Mouse (Mus musculus): ENCODE data around the gene Acsl4.

The Acsl4 gene

DNA sequence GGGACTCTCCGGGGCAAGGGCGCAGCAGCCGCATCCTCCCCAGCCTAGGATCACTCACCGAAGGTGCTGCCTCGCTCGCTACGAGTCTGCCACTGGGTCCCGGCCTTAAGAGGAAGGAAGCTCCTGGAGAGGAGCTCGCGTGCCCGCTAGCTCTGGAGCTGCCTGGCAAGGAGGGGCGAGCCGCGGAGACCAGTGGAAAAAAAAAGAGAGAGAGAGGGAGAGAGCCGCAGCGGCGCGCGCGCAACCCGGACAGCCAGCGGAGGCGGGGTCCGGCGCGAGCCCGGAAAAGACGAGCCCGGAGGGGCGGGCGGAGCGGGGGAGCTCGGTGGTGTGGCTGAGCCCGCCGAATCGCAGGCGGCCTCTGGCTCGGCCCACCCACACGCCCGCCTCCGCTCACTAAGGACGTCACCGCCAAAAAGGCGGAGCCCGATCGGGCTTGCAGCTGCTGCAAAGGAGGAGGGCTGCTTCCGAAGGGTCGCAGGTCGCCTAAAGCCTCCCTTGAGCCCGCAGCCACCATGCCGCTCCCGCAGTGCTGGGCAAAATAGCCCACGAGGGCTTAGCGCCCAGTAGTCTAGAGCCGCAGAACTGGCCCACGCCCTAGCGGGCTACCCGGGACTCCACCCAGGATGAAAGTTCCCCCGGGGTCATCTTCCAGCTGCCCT is at the start of gene Acsl4:
Gene Acsl4, minus strand, starts transcription at position 289 of the 662 bp plus-strand sequence.
- DNase-seq (ENCODE audit: extremely low spot score, low read depth, low spot score) = no peak

GRCm38 (mm10) chrX:142437971-142438504 is 47.7 kb upstream of the Acsl4 start:
- no peak for DNase-seq (ENCODE audit: extremely low spot score, low read depth, low spot score)

DNA sequence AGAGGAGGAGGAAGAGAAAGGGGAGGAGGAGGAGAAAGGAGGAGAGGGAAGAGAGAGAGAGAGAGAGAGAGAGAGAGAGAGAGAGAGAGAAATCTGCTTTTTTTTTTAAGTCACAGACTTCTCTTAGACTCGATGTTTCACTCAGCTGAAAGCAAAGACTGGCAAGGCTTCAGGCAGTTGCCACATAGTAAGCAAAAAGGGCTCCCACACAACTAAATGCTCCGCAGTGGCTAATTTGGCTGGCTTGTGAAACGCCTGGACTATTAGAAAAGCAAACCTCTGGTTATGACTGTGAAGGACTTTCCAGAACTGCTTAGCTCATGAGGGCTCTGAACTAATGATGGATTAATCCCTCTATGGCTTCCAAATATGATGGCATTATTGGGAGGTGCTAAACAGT is 42.5 kb upstream of the Acsl4 start:
- DNase-seq (ENCODE audit: extremely low spot score, low read depth, low spot score) = no peak

DNA sequence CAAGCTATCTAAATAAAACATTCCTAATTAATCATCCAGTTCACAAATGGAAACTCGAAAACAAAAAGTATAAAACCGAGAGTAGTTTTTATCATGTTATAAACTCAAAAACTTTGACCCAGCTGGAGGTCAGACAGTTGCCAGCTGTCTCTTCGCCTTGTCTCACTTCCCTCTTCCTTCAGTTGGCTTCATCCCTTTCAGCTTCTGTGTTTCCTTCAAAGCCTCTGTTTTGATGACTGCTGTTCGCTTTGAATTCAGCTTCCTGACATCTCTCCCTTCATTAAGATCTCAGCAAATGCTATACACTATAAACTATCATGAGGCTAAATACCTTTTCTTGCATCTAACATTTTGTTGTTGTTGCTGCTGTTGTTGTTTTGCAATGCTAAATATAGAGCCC is 36.8 kb upstream of the Acsl4 start:
- DNase-seq (ENCODE audit: extremely low spot score, low read depth, low spot score) = no peak

GRCm38 (mm10) chrX:142426628-142427027 is 36.3 kb upstream of the Acsl4 start:
- DNase-seq (ENCODE audit: extremely low spot score, low read depth, low spot score) = no peak

GRCm38 (mm10) chrX:142413884-142414283 is 23.5 kb upstream of the Acsl4 start:
- no peak for DNase-seq (ENCODE audit: extremely low spot score, low read depth, low spot score)

DNA sequence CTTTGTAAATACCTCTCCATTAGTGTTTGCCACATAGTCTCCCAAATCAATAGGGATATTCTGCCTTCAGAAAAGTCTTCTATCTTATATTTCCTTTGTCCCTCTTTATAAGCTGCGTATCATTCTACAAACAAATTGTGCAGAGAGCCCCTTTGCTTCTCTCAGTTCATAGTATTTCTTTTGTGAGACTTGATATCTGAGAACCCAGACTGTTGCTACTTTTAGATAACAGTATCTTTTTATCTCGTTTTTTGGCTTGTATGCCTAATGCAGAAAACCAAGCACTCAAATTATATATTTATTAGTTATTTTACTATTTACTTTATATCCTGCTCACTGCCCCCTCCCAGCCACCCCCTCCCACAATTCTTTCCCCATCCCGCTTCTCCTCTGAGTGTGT is 19.7 kb upstream of the Acsl4 start:
- DNase-seq (ENCODE audit: extremely low spot score, low read depth, low spot score) = no peak

DNA sequence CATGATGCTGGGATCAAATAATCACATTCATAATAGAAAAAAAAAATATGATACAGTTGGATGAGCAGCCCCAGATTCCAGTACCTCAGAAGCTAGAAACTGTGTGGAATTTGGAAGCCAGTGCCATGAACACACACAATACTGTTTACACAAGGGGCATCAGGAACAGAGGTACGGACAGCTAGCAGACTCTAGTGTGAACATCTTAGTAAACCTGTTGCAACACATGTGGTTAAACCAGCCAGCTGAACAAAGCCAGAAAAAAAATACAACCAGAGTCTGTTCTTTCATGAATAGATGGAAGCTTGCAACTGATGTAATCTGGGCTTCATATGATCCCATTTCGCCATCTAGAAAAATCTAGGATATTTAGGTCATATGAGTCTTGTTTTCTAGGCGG is 19.0 kb upstream of the Acsl4 start:
- no peak for DNase-seq (ENCODE audit: extremely low spot score, low read depth, low spot score)

GRCm38 (mm10) chrX:142403114-142403513 is 12.8 kb upstream of the Acsl4 start:
- no peak for DNase-seq (ENCODE audit: extremely low spot score, low read depth, low spot score)

DNA sequence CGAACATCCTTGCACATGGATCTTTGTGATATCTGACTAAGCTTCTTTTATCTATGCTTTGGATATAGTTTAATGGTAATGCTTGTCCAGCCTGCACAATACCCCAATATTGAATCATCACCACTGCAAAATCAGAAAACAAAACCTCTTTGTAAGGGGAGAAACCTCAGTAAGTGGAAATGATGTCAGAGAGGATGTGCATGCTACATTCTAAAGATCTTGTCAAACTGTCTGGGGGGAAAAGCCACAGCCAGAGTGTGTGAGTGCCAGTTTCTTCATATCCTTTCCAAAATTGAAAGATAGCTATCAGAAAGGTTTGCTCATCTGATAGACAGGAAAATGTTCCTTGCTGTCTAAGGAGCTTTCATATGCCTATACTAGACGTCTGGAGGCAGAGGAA is 8.3 kb upstream of the Acsl4 start:
- DNase-seq (ENCODE audit: extremely low spot score, low read depth, low spot score) = no peak

DNA sequence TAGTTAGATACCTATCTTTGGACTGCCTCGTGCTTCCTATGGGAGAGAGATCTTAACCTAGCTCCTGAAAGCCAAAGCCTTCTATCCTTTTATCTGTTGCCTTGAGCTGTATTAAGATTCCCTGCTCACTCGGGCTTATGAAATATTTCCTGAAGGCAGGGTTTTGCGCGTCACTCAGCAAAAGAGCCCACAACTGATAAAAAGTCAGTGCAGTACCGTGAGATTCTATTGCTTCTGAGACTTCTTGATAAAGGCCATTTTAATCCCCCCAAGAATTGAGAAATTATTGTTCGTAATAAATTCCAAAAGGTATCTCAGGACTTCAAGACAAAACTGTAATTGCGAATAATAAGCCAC is 552 bp upstream of the Acsl4 start:
- no peak for DNase-seq (ENCODE audit: extremely low spot score, low read depth, low spot score)

DNA sequence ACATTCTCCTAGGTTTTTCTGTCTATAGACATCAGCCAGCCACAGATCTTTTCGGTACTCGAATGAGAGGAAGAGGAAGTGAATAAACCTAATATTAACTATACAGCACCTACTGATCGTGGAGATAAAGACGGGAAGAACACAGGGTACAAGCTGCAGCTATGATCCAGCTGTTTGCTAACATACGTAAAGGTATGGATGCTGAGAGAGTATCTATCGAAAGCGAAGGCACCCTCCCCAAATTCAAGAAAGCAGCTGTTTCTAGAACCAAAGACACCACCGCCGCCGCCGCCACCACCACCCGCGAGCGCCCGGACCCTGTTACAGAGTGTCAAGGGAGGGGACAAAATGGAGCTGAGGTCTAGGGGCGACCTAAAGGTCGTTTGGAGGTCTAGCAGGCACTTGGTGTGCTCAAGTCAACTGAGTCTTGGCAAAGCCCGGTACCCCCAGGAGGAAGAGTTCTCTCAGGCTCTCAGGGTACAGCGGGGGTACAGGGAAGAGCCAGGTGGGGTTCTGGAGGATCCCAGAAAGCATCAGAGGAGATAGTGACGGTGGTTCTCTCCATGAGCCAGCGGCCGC is 665 bp downstream of the Acsl4 start:
- DNase-seq (ENCODE audit: extremely low spot score, low read depth, low spot score) = no peak

DNA sequence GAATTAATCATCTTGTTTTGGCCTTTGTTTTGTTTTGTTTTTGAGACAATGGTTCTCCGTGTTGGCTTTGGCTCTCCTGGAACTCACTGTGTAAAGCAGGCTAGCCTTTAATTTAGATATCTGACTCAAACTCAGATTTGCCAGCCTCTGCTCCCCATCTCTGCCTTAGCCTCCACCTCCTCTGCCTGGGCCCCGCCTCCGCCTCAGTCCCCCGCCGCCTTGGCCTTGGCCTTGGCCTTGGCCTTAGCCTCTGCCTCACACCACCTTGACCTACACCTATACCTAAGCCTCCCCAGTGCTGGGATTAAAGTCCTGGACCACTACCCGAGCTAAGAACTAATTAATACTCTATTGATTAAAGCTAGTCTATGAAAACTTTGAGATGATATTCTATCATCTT is 2.2 kb downstream of the Acsl4 start:
- no peak for DNase-seq (ENCODE audit: extremely low spot score, low read depth, low spot score)

- no peak for DNase-seq (ENCODE audit: extremely low spot score, low read depth, low spot score)
These were observed 2.7 kb downstream of the Acsl4 start for GRCm38 (mm10) chrX:142387634-142388033.

DNA sequence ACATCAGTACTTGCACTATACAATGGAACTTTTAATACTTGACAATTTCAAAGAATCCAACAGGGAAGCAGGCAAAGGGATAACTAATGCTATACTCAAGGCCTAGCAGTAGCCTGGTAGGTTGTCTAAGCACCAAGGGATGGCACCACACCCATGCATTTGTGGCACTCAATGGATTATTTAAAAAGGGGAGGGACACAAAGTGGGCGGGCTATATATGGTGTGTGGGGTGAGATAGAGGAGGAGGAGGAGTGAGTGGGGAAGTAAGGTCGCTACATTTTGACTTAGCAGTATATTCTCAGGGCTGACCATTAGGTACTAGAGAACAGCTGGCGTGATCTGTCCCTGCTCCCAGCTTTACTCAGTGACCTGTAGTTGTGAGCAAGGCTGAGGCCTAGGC is 5.4 kb downstream of the Acsl4 start:
- DNase-seq (ENCODE audit: extremely low spot score, low read depth, low spot score) = no peak

DNA sequence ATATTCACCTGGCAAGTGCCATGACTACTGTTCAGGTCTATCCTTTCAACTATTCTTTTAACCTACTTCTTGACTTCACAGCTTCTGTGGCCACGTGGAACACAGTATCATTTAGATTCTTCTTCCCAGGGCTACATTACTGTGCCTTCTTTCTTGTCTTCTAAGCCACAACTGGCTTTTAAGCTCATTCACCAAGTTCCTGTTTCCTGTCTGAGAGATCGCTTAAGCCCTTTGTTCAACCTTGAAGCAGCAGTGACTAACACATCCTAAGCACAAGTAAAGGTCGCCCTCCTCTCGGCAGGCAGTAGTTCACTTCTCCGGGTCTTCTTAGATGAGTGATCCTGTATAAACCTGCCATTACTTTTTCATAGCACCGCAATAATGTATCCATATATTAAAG is 10.4 kb downstream of the Acsl4 start:
- DNase-seq (ENCODE audit: extremely low spot score, low read depth, low spot score) = no peak

GRCm38 (mm10) chrX:142378048-142378447 is 12.3 kb downstream of the Acsl4 start:
- no peak for DNase-seq (ENCODE audit: extremely low spot score, low read depth, low spot score)

GRCm38 (mm10) chrX:142377358-142377757 is 13.0 kb downstream of the Acsl4 start:
- no peak for DNase-seq (ENCODE audit: extremely low spot score, low read depth, low spot score)

DNA sequence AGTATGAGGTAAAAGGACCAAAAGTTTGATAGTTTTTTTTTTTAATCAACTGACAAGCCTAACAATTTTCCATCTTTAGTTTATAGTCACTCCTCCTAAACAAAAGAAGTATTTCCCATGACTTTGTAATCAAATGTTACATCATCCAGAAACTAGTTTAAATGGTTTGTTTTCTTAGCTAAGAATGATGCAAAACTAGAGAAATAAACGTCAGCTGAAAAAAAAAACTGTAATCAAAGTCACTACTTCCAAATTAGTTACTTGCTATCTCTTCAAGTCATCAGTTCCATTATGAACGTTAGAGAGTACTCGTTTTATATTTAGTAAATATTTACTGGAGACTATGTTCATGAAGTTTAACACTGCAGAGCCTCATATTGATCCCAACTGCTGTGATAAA is 13.6 kb downstream of the Acsl4 start:
- no peak for DNase-seq (ENCODE audit: extremely low spot score, low read depth, low spot score)

DNA sequence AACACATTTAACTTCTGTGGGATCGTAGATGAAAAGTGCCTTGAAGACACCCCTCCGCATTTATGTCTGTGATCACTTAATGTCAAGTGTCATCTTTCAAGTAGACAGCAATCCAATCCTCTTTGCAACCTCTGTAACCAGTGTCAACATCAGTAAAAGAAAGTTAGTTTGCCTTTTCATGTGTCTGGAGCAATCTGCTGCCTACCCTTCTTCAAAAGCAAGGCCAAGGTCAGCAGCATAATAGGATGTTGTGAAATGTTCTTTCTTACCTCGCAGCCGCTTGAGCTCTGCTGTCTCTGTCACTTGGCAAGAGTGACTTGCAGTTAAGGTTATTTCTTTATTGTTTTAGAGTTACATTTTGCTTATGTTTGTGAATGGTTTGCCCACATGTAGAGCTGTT is 14.8 kb downstream of the Acsl4 start:
- no peak for DNase-seq (ENCODE audit: extremely low spot score, low read depth, low spot score)

DNA sequence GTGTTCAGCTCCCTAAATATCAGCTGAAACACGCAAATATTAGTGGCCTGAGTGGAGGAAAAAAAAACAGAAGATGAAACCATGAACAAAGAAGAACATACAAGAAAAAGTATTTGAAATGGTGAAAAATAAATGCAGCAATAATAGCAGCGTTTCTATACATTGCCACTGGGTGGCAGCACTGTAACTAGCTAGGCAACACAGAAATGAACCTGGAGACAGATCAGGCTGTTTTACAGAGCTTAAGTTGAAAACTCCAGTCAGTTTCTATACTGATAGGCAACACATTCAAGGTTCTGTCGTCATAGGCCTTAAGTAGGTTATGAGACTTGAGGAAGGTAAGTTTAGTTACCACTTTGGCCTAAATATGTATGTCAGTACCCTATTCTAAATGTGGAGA is 17.9 kb downstream of the Acsl4 start:
- DNase-seq (ENCODE audit: extremely low spot score, low read depth, low spot score) = peak; percentile 37

- DNase-seq (ENCODE audit: extremely low spot score, low read depth, low spot score) = no peak
These were observed 20.4 kb downstream of the Acsl4 start for GRCm38 (mm10) chrX:142369935-142370334.

GRCm38 (mm10) chrX:142363882-142364281 is 26.5 kb downstream of the Acsl4 start:
- DNase-seq (ENCODE audit: extremely low spot score, low read depth, low spot score) = no peak
